Mouse (Mus musculus) hindbrain, embryonic 11.5 days (tissue): ENCODE results near the gene Sept11. TPM values are rescaled to one million over a fixed set of nuclear protein-coding genes. Genes with fewer than 3 reads are reported as not detected.

ENCODE experiments used
- ATAC-seq: fragments of 200-750 bp; cut with Nextera tagmentation; 2 replicates; pipeline ENCODE4 v1.8.0; 2017; ENCODE audit warnings: mild to moderate bottlenecking, moderate TSS enrichment, moderate library complexity; ENCODE audit not compliant: low FRiP score
- DNase-seq: peaks from one replicate; pipeline ENCODE4 v3.0.0-alpha.2; 2015; ENCODE audit warnings: low spot score
- H3K27ac ChIP-seq: fragments of 300-500 bp; sonication (generic); 2 replicates; pipeline ENCODE4 v1.5.1; 2014; ENCODE audit warnings: mild to moderate bottlenecking, low read depth, low read length
- H3K27me3 ChIP-seq: fragments of 300-500 bp; sonication (generic); 2 replicates; pipeline ENCODE4 v1.6.1; 2014; ENCODE audit warnings: mild to moderate bottlenecking, low read length, moderate library complexity, mixed read lengths; ENCODE audit not compliant: control insufficient read depth, insufficient read depth
- H3K36me3 ChIP-seq: fragments of 300-500 bp; sonication (generic); 2 replicates; pipeline ENCODE4 v1.6.1; 2014; ENCODE audit warnings: mild to moderate bottlenecking, low read length, moderate library complexity, mixed read lengths; ENCODE audit not compliant: control insufficient read depth, insufficient read depth
- H3K4me1 ChIP-seq: fragments of 300-500 bp; sonication (generic); replicated peaks from 2 replicates; pipeline ENCODE4 v1.6.1; 2014; ENCODE audit warnings: low read length, mixed read lengths; ENCODE audit not compliant: control insufficient read depth, insufficient read depth
- H3K4me2 ChIP-seq: fragments of 300-500 bp; sonication (generic); replicated peaks from 2 replicates; pipeline ENCODE4 v1.6.1; 2014; ENCODE audit warnings: mild to moderate bottlenecking, low read depth, low read length
- H3K4me3 ChIP-seq: fragments of 300-500 bp; sonication (generic); 2 replicates; pipeline ENCODE4 v1.5.1; 2014; ENCODE audit warnings: low read depth, low read length
- H3K9ac ChIP-seq: fragments of 300-500 bp; sonication (generic); 2 replicates; pipeline ENCODE4 v1.6.1; 2014; ENCODE audit warnings: low read depth, low read length
- H3K9me3 ChIP-seq: fragments of 300-500 bp; sonication (generic); 2 replicates; pipeline ENCODE4 v1.6.1; 2016; ENCODE audit warnings: low read length; ENCODE audit not compliant: control insufficient read depth
- WGBS: fragments of 180-500 bp; shearing (Covaris S2); extraction: QIAGEN DNeasy Blood & Tissue Kit; methylation state at CpG from one replicate; pipeline ENCODE4 v1.1.7; 2014; 5-methylcytosine and 5-hydroxymethylcytosine counted together
- polyA plus RNA-seq: library from polyadenylated mRNA; unstranded; fragments of >200 nt; fragmentation: Nextera tagmentation; extraction: Ambion mirVana; gene quantifications from 2 replicates; pipeline ENCODE4 v1.2.1, GENCODE M21; 2014

Sept11 gene
- polyA plus RNA-seq: 241 and 243 TPM in 2 replicates

DNA sequence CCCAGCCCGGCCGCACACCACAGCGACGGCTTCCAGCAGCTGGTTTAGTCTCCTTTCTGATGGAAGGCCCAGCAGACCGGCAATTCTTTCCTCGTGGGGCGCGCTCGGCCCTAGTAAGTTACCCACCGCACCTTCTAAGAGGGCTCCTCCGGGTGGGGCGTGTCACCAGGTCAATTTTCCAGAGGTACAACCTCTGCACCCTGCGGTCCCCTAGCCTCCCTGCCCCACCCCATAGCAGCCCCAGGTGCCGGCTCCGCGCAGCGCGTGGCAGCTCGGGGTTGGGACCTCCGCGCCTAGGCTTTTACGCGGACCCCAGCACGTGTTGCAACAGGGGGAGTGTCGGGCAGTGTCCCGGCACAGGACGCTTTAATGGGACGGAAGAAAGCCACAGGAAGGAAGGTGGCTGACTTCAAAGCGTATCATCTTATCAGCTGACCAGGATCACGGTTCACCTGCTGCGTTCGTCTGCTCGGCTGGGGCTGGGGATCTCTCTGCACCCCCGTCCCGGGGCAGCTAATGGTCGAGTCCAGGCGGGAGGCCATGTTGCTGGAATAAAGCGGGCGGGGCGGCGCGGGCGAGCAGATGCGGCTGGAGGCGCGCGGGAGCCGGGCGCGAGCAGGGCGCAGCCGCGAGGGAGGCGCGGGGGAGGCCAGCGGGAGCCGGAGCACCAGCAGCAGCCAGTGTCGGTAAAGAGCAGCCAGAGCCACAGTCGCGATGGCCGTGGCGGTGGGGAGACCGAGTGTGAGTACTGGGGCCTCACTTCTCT, at the start of gene Sept11:
TSS of gene Sept11 (plus strand) at position 581 of the 766 bp plus-strand sequence.
- peak within 1 kb of the TSS; percentile 84 for H3K4me2 ChIP-seq
- H3K9me3 ChIP-seq: no peaks in the 10 kb centered on the region
- H3K36me3 ChIP-seq: no peaks in the 10 kb centered on the region
- H3K9ac ChIP-seq: peak within 1 kb of the TSS; percentile 90
- peaks cover 13% of the 10 kb centered on the region for H3K4me1 ChIP-seq
- ATAC-seq (peak; percentile 93), DNase-seq (peak; percentile 93)
- H3K4me3 ChIP-seq: peak within 1 kb of the TSS; percentile 88
- H3K27me3 ChIP-seq: no peaks in the 10 kb centered on the region
- H3K27ac ChIP-seq: peak within 1 kb of the TSS; percentile 95
- under 1% methylated on average over 60 of the region's 63 CpGs for WGBS

DNA sequence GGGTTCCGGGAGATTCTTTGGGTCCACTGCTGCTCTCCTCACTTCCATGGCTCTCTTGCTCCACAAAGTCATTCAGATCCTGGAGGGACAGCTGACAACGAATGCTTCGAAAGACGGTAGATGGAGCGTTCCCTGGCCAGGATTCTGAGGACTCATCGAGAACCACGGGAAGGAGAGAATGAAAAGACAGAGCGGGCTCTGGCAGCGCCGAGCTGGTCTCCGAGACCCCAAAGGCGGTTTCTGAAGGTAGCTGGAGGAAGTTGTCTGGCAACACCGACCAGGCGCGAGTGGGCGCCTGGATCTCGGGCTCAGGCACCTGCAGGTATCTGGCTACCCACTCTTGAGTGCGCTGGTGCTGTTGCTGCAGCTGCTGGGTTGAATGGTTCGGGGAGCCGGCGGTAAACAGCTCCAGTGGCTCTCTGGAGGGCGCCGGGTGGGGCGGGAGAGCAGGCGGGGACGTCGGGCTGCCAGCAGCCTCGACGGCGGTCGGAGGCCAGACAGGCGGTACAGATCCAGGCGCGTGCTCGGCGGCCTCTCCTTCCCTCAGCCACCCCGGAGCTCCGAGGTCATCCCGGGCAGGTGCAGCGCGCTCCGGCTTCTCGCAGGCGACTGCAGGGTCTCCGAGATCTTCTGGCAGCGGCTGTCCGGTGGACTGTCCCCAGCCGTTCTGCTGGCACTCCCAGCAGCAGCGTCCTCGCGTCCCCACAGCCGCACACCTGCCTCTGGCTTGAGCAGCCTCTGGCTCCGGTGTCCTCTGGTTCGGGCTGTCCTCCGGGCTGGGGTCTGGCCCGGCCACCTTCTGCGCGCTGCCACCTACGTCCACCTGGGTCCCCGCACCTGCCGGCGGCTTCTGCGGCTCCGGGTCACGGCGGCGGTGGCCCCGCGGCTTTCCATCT, 49.3 kb upstream of the Sept11 start:
- peaks cover 8% of the 10 kb centered on the region; the same call in 1 of the 2 replicates for H3K4me1 ChIP-seq
- H3K4me2 ChIP-seq: peak overlapping the region; percentile 93
- H3K36me3 ChIP-seq: no peaks in the 10 kb centered on the region
- peaks cover 56% of the 10 kb centered on the region for H3K27me3 ChIP-seq
- no peak overlapping the region for H3K27ac ChIP-seq
- H3K9ac ChIP-seq: no peak overlapping the region
- no peaks in the 10 kb centered on the region for H3K9me3 ChIP-seq
- DNase-seq (peak; percentile 53), ATAC-seq (0 out of 2 replicates have a peak, but pooled peaks have one; percentile 35)
- WGBS: 3% methylated on average over 64 of the region's 69 CpGs
- H3K4me3 ChIP-seq: peak overlapping the region; percentile 45

DNA sequence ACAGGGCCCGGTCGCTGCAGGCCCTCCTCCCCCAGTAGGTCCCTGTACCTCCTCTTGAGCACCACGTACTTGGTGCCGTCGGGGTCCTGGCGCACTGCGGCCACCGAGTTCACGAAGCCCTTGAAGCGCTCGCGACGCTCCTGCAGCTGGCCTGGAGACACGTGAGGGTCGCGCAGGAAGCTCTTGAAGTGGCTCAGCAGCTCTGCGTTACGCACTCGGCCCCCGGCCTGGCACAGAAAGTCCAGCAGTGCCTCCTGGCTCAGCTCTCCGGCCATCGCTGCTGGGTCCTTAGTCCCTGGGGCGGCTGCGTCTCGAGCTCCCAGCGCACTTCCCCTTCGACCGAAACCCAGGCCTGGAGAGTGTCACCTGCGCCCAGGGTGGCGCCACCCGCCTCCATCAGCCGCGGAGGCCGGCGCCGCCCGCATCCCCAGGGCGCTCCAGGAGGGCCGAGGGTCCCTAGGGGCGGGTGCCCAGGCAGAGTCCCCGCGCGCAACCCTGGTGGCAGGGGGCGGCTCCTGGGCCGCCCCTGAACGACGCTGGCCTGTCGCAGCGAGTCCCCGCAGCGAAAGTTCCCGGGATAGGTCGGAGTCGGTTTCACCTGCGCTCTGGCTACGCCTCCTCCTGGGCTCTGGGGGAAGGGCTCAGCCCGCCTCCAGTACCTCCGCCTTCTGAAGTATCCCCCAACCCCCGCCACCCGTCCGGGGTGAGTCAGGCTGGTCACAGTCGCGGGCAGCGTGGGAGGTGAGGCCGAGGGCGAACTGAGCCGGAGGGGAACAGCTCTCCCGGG, 48.5 kb upstream of the Sept11 start, which contains the start of gene Sowahb:
TSS of gene Sowahb (minus strand) at position 439 of the 787 bp plus-strand sequence.
- Histone ChIP-seq H3K36me3 (no peaks in the 10 kb centered on the region), H3K27ac (no peak within 1 kb of the TSS), H3K9ac (0 out of 2 replicates have a peak within 1 kb of the TSS, but pooled peaks have one; percentile 37), H3K4me1 (peaks cover 8% of the 10 kb centered on the region; the same call in 1 of the 2 replicates), H3K4me3 (peak within 1 kb of the TSS; percentile 45), H3K9me3 (no peaks in the 10 kb centered on the region), H3K27me3 (peaks cover 56% of the 10 kb centered on the region), H3K4me2 (peak within 1 kb of the TSS; percentile 93)
- DNase-seq: peak; percentile 55
- ATAC-seq: peak; percentile 71
- WGBS: under 1% methylated on average over 58 of the region's 68 CpGs

DNA sequence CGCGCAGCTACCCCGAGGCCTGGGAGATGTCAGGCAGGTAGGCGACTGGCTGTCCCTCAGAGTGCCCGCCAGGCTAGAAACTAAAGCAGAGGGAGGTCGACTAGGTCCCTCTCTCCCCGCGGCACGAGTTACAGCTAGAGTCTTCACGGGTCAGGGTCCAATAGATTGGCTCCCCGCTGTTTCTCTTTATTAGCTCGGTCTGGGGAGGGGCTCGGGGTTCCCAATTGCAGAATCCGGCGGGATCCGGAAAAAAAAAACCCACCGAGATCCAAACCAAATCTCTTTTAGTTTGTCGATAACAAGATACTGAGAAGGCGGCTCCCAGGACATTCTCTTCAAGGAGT, 47.9 kb upstream of the Sept11 start:
- WGBS: under 1% methylated on average over 19 of the region's 19 CpGs
- 0 out of 2 replicates have a peak overlapping the region, but pooled peaks have one; percentile 37 for H3K9ac ChIP-seq
- H3K27me3 ChIP-seq: peaks cover 56% of the 10 kb centered on the region
- peak; percentile 49; the same call in 1 of the 2 replicates for ATAC-seq
- H3K27ac ChIP-seq: no peak overlapping the region
- no peaks in the 10 kb centered on the region for H3K9me3 ChIP-seq
- DNase-seq: no peak
- H3K4me2 ChIP-seq: peak overlapping the region; percentile 93
- H3K4me1 ChIP-seq: peaks cover 8% of the 10 kb centered on the region; the same call in 1 of the 2 replicates
- no peaks in the 10 kb centered on the region for H3K36me3 ChIP-seq
- H3K4me3 ChIP-seq: peak overlapping the region; percentile 45

DNA sequence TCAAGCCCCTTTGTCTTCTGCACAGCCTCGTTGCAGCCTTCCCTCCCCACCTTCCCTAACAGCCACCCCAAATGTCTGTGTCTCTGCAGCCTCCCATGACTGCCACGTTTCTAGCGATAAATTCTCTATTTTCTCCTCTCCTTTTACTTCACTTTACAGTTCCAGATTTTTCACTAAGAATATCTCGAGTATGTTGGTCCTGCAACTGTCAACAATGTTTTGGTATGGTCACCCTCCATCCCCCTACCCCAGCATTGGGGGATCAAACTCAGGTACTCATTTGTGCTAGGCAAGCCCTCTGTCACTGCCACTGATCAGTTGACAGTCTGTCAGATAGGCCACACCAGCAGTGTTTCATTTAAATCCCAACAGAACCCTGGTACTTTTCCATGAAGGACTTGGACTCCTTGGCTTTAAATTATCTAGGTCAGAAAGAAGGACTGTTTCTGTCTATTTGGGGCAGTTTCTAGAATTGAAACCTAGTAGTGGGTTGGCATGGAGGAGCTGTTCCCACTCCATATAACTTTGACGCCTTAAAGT, 46.9 kb upstream of the Sept11 start:
- ATAC-seq (no peak), DNase-seq (no peak)
- no peaks in the 10 kb centered on the region for H3K36me3 ChIP-seq
- no peak overlapping the region for H3K9ac ChIP-seq
- H3K9me3 ChIP-seq: no peaks in the 10 kb centered on the region
- H3K4me2 ChIP-seq: no peak overlapping the region
- H3K27ac ChIP-seq: no peak overlapping the region
- WGBS: 30% methylated on average over 5 of the region's 5 CpGs
- peaks cover 56% of the 10 kb centered on the region for H3K27me3 ChIP-seq
- no peak overlapping the region for H3K4me3 ChIP-seq
- peaks cover 8% of the 10 kb centered on the region; the same call in 1 of the 2 replicates for H3K4me1 ChIP-seq

DNA sequence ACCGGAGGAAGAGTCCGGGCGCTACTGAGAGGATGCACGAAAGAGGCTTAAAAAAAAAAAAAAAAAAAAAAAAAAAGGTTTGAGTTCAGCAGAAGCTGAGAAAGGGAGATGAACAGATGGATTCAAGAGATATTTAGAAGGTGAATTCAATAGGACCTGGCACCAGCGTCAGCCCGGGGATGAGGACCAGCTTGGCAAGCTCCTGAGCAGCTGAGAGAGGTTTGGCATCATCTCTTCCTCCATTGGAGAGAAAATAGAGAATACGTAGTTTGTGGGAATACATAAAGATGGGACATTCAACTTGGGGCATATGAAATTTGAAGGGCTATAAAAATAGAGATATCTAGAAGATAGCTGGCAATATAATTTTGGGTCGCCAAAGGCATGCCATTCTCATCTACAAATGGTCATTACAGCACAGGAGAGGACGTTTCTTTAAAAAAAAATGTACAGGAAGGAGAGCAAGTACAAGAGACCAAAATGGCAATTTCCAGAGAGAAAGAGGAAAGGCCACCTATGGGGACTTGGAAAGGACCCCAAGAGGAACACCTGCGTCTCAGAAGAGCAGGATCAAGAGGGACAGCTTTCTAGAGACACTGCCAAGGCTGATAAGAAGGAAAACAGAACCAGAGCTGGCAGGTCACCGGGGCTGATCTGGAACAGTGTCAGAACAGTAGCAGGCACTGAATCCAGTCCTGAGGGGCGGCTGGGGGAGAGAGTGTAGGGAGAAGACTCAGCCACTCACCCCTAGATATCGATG, 44.6 kb upstream of the Sept11 start:
- DNase-seq (no peak), ATAC-seq (no peak)
- no peaks in the 10 kb centered on the region for H3K9me3 ChIP-seq
- H3K4me3 ChIP-seq: no peak overlapping the region
- WGBS: 63% methylated on average over 13 of the region's 13 CpGs
- no peaks in the 10 kb centered on the region for H3K36me3 ChIP-seq
- peaks cover 8% of the 10 kb centered on the region; the same call in 1 of the 2 replicates for H3K4me1 ChIP-seq
- peaks cover 37% of the 10 kb centered on the region for H3K27me3 ChIP-seq
- no peak overlapping the region for H3K9ac ChIP-seq
- H3K27ac ChIP-seq: no peak overlapping the region
- no peak overlapping the region for H3K4me2 ChIP-seq

DNA sequence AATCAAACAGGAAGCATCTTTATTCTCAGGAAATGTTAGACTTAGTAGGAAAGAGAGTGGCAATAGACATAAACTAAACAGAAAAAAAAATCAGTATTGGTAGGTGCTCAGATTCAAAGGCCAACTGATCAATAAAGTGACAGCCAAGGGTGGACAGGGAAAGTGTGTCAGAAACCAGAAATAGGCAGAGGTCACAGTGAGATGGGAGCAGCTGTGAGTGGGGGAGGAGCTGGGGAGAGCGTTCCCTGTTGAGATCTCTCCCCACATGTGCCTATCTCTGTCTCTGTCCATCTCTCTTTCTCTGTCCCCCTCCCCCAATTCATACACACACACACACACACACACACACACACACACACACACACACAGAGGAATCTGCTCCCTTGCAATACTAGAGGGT, 43.3 kb upstream of the Sept11 start:
- Histone ChIP-seq H3K4me1 (peaks cover 2% of the 10 kb centered on the region; the same call in 1 of the 2 replicates), H3K4me2 (no peak overlapping the region), H3K36me3 (no peaks in the 10 kb centered on the region), H3K9ac (no peak overlapping the region), H3K27ac (no peak overlapping the region), H3K27me3 (peaks cover 24% of the 10 kb centered on the region), H3K9me3 (no peaks in the 10 kb centered on the region), H3K4me3 (no peak overlapping the region)
- ATAC-seq (no peak), DNase-seq (no peak)
- 80% methylated on average over 1 of the region's 1 CpGs for WGBS
